ENCODE assay signal across 7 mouse cellular contexts in genomic region chr17:33952015-33952414, GRCm38 (mm10). TPM values are rescaled to one million over a fixed set of nuclear protein-coding genes. Genes with fewer than 3 reads are reported as not detected.
DNase-seq lines count a peak whose midpoint lies in the region; ATAC-seq lines count a peak whose summit lies in the region.
"Not testable (repeated sequence)": the region's sequence is repeated elsewhere in the genome, so short reads cannot be mapped to it uniquely, and the experiment has no call there.

No protein-coding gene starts in this region.

- not testable (repeated sequence) for H3K4me3 ChIP-seq in forebrain, embryonic 14.5 days (ENCODE audit: low read depth, low read length)
- peak overlapping the region; percentile 51 for H3K4me3 ChIP-seq in hindbrain, embryonic 10.5 days
- H3K4me3 ChIP-seq in kidney, embryonic 15.5 days (replicated peaks), result peak overlapping the region; percentile 49
- H3K4me3 ChIP-seq in liver, embryonic 12.5 days, result peak overlapping the region; percentile 80
- H3K4me3 ChIP-seq in midbrain, embryonic 12.5 days, result peak overlapping the region; percentile 48; the same call in 1 of the 2 replicates

- 71% methylated on average over 13 of the region's 13 CpGs for WGBS in forebrain, embryonic 14.5 days
- 76% methylated on average over 13 of the region's 13 CpGs for WGBS in hindbrain, embryonic 10.5 days
- WGBS in kidney, embryonic 15.5 days, result 75% methylated on average over 13 of the region's 13 CpGs
- WGBS in liver, embryonic 12.5 days (ENCODE audit: insufficient replicate concordance), result 48% methylated on average over 13 of the region's 13 CpGs
- 71% methylated on average over 13 of the region's 13 CpGs for WGBS in midbrain, embryonic 12.5 days

- not testable (repeated sequence) for H3K27ac ChIP-seq in forebrain, embryonic 14.5 days (ENCODE audit: low read depth, low read length)
- peak overlapping the region; percentile 87 for H3K27ac ChIP-seq in hindbrain, embryonic 10.5 days
- peak overlapping the region; percentile 94 for H3K27ac ChIP-seq in kidney, embryonic 15.5 days
- peak overlapping the region; percentile 92 for H3K27ac ChIP-seq in liver, embryonic 12.5 days
- peak overlapping the region; percentile 89; the same call in 1 of the 2 replicates for H3K27ac ChIP-seq in midbrain, embryonic 12.5 days (replicated peaks)

- H3K36me3 ChIP-seq in forebrain, embryonic 14.5 days (ENCODE audit: control insufficient read depth, insufficient read depth, low read length), result peaks cover 57% of the 10 kb centered on the region
- H3K36me3 ChIP-seq in hindbrain, embryonic 10.5 days, result peaks cover 76% of the 10 kb centered on the region
- peaks cover 60% of the 10 kb centered on the region for H3K36me3 ChIP-seq in kidney, embryonic 15.5 days
- peaks cover 69% of the 10 kb centered on the region for H3K36me3 ChIP-seq in liver, embryonic 12.5 days
- peaks cover 49% of the 10 kb centered on the region for H3K36me3 ChIP-seq in midbrain, embryonic 12.5 days

- not testable (repeated sequence) for H3K9ac ChIP-seq in forebrain, embryonic 14.5 days (ENCODE audit: low read length); midbrain, embryonic 12.5 days (replicated peaks)
- H3K9ac ChIP-seq in kidney, embryonic 15.5 days, result peak overlapping the region; percentile 51
- peak overlapping the region; percentile 84 for H3K9ac ChIP-seq in liver, embryonic 12.5 days

- ATAC-seq in forebrain, embryonic 14.5 days; kidney, embryonic 15.5 days (replicated peaks; ENCODE audit: low FRiP score); liver, embryonic 12.5 days; midbrain, embryonic 12.5 days (ENCODE audit: low FRiP score, low read depth): not testable (repeated sequence)

- peak overlapping the region; percentile 82 for H3K4me2 ChIP-seq in forebrain, embryonic 14.5 days (ENCODE audit: low read length)
- H3K4me2 ChIP-seq in kidney, embryonic 15.5 days, result peak overlapping the region; percentile 81
- H3K4me2 ChIP-seq in liver, embryonic 12.5 days, result peak overlapping the region; percentile 90
- peak overlapping the region; percentile 76 for H3K4me2 ChIP-seq in midbrain, embryonic 12.5 days (replicated peaks)

- H3K9me3 ChIP-seq in forebrain, embryonic 14.5 days (replicated peaks; ENCODE audit: control insufficient read depth, low read length); hindbrain, embryonic 10.5 days; kidney, embryonic 15.5 days (replicated peaks); liver, embryonic 12.5 days (replicated peaks); midbrain, embryonic 12.5 days: not testable (repeated sequence)

- peak; percentile 36 for DNase-seq in cerebellum, adult 9-10 months
- not testable (repeated sequence) for DNase-seq in forebrain, embryonic 14.5 days (ENCODE audit: low spot score); hindbrain, embryonic 10.5 days (ENCODE audit: low spot score)
- DNase-seq in ovary, postnatal 36 days (ENCODE audit: low spot score), result peak; percentile 7

- H3K27me3 ChIP-seq in forebrain, embryonic 14.5 days (replicated peaks; ENCODE audit: control insufficient read depth, insufficient read depth, low read length); hindbrain, embryonic 10.5 days (ENCODE audit: insufficient read depth, poor library complexity, severe bottlenecking); kidney, embryonic 15.5 days; liver, embryonic 12.5 days (replicated peaks); midbrain, embryonic 12.5 days: not testable (repeated sequence)

- peaks cover 29% of the 10 kb centered on the region for H3K4me1 ChIP-seq in forebrain, embryonic 14.5 days (ENCODE audit: control insufficient read depth, insufficient read depth, low read length)
- H3K4me1 ChIP-seq in hindbrain, embryonic 10.5 days (replicated peaks), result peaks cover 59% of the 10 kb centered on the region
- peaks cover 60% of the 10 kb centered on the region for H3K4me1 ChIP-seq in kidney, embryonic 15.5 days
- peaks cover 61% of the 10 kb centered on the region for H3K4me1 ChIP-seq in liver, embryonic 12.5 days
- peaks cover 61% of the 10 kb centered on the region for H3K4me1 ChIP-seq in midbrain, embryonic 12.5 days

RNA-seq across cellular contexts. Expression of gene B3galt4, which starts 0.7 kb away (rescaled TPM):
- polyA plus RNA-seq in forebrain, embryonic 14.5 days (2014; fragmentation: Nextera tagmentation; extraction: Ambion mirVana), result 6.0 and 6.7 TPM in 2 replicates
- 4.3 and 6.5 TPM in 2 replicates for polyA plus RNA-seq in hindbrain, embryonic 10.5 days (2016; fragmentation: Nextera tagmentation; extraction: Ambion mirVana)
- 5.1 and 5.6 TPM in 2 replicates for polyA plus RNA-seq in kidney, embryonic 15.5 days (2015; fragmentation: Nextera tagmentation; extraction: Ambion mirVana)
- polyA plus RNA-seq in liver, embryonic 12.5 days (2016; fragmentation: Nextera tagmentation; extraction: Ambion mirVana), result 2.1 and 2.6 TPM in 2 replicates
- 8.1 and 8.7 TPM in 2 replicates for polyA plus RNA-seq in midbrain, embryonic 12.5 days (2016; fragmentation: Nextera tagmentation; extraction: Ambion mirVana)

RNA-seq across cellular contexts. Expression of gene Vps52, which starts 3.6 kb away (rescaled TPM):
- 41.6 and 50.4 TPM in 2 replicates for polyA plus RNA-seq in forebrain, embryonic 14.5 days (2014; fragmentation: Nextera tagmentation; extraction: Ambion mirVana)
- 55.0 and 63.9 TPM in 2 replicates for polyA plus RNA-seq in hindbrain, embryonic 10.5 days (2016; fragmentation: Nextera tagmentation; extraction: Ambion mirVana)
- polyA plus RNA-seq in kidney, embryonic 15.5 days (2015; fragmentation: Nextera tagmentation; extraction: Ambion mirVana), result 48.0 and 53.5 TPM in 2 replicates
- polyA plus RNA-seq in liver, embryonic 12.5 days (2016; fragmentation: Nextera tagmentation; extraction: Ambion mirVana), result 41.1 and 43.5 TPM in 2 replicates
- polyA plus RNA-seq in midbrain, embryonic 12.5 days (2016; fragmentation: Nextera tagmentation; extraction: Ambion mirVana), result 67.0 and 70.9 TPM in 2 replicates

RNA-seq across cellular contexts. Expression of gene Rps18, which starts 3.8 kb away (rescaled TPM):
- 1,022 and 1,419 TPM in 2 replicates for polyA plus RNA-seq in forebrain, embryonic 14.5 days (2014; fragmentation: Nextera tagmentation; extraction: Ambion mirVana)
- 1,286 and 1,579 TPM in 2 replicates for polyA plus RNA-seq in hindbrain, embryonic 10.5 days (2016; fragmentation: Nextera tagmentation; extraction: Ambion mirVana)
- polyA plus RNA-seq in kidney, embryonic 15.5 days (2015; fragmentation: Nextera tagmentation; extraction: Ambion mirVana), result 1,731 and 1,904 TPM in 2 replicates
- 1,396 and 1,433 TPM in 2 replicates for polyA plus RNA-seq in liver, embryonic 12.5 days (2016; fragmentation: Nextera tagmentation; extraction: Ambion mirVana)
- polyA plus RNA-seq in midbrain, embryonic 12.5 days (2016; fragmentation: Nextera tagmentation; extraction: Ambion mirVana), result 891 and 909 TPM in 2 replicates

RNA-seq across cellular contexts. Expression of gene Wdr46, which starts 11.6 kb away (rescaled TPM):
- polyA plus RNA-seq in forebrain, embryonic 14.5 days (2014; fragmentation: Nextera tagmentation; extraction: Ambion mirVana), result 10.5 and 14.6 TPM in 2 replicates
- polyA plus RNA-seq in hindbrain, embryonic 10.5 days (2016; fragmentation: Nextera tagmentation; extraction: Ambion mirVana), result 47.0 and 51.8 TPM in 2 replicates
- 41.8 and 44.0 TPM in 2 replicates for polyA plus RNA-seq in kidney, embryonic 15.5 days (2015; fragmentation: Nextera tagmentation; extraction: Ambion mirVana)
- 49.4 and 52.7 TPM in 2 replicates for polyA plus RNA-seq in liver, embryonic 12.5 days (2016; fragmentation: Nextera tagmentation; extraction: Ambion mirVana)
- polyA plus RNA-seq in midbrain, embryonic 12.5 days (2016; fragmentation: Nextera tagmentation; extraction: Ambion mirVana), result 37.5 and 37.7 TPM in 2 replicates

RNA-seq across cellular contexts. Expression of gene Pfdn6, which starts 11.9 kb away (rescaled TPM):
- 185 and 192 TPM in 2 replicates for polyA plus RNA-seq in forebrain, embryonic 14.5 days (2014; fragmentation: Nextera tagmentation; extraction: Ambion mirVana)
- polyA plus RNA-seq in hindbrain, embryonic 10.5 days (2016; fragmentation: Nextera tagmentation; extraction: Ambion mirVana), result 228 TPM in 2 replicates
- 171 and 183 TPM in 2 replicates for polyA plus RNA-seq in kidney, embryonic 15.5 days (2015; fragmentation: Nextera tagmentation; extraction: Ambion mirVana)
- polyA plus RNA-seq in liver, embryonic 12.5 days (2016; fragmentation: Nextera tagmentation; extraction: Ambion mirVana), result 164 and 177 TPM in 2 replicates
- polyA plus RNA-seq in midbrain, embryonic 12.5 days (2016; fragmentation: Nextera tagmentation; extraction: Ambion mirVana), result 188 and 203 TPM in 2 replicates
